Mouse (Mus musculus) left cerebral cortex, postnatal 10 days (tissue): ENCODE measurements around the gene Coq8a. TPM values are rescaled to one million over a fixed set of nuclear protein-coding genes. Genes with fewer than 3 reads are reported as not detected.

ENCODE experiments used
- DNase-seq, 2 experiments: peaks; one replicate each; pipeline ENCODE4 v3.0.0; 2021 to 2022; ENCODE audit warnings: low spot score in 2 of 2, mixed read lengths in 1 of 2; ENCODE audit errors: extremely low spot score in 1 of 2
- intact Hi-C: fragments of 180-260 bp; cut with DNase I; formaldehyde crosslinking; loops from one replicate; pipeline ENCODE4 v1.15.1; 2025
- total RNA-seq, 2 experiments: library from RNA; stranded (reverse); gene quantifications; 2 replicates each; pipeline ENCODE4 v1.2.3; 2021

Gene Coq8a
- total RNA-seq, 2 experiments from 2014 or later, result 22.7 to 25.8 TPM

GRCm38 (mm10) chr1:180210031-180210432 lies 10.6 kb upstream of the Coq8a start:
- intact Hi-C loops, result no loop called here

DNA sequence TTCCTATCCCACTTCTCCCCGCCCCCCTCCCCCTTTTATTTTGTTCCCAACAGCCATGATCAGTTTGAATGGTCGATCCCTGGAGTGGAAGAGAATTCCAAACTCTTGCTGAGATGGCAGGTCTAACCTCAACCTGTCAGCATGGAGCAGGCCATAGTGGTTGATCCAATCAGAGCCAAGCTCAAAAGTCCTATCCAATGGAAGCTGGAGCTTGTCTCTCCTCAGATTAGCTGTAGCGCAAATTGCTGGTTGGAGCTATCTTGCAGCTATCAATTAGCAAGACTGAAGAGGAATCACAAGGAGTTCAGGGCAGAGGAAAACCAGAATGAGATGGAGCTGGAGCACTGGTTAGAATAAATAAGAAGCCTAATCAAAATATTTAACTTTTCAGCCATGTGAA lies 9.0 kb upstream of the Coq8a start:
- intact Hi-C loops, result no loop called here
- no peak for DNase-seq

More at GRCm38 (mm10) chr1:180210031-180210432, 10.6 kb upstream of the Coq8a start:
- DNase-seq, result no peak

DNA sequence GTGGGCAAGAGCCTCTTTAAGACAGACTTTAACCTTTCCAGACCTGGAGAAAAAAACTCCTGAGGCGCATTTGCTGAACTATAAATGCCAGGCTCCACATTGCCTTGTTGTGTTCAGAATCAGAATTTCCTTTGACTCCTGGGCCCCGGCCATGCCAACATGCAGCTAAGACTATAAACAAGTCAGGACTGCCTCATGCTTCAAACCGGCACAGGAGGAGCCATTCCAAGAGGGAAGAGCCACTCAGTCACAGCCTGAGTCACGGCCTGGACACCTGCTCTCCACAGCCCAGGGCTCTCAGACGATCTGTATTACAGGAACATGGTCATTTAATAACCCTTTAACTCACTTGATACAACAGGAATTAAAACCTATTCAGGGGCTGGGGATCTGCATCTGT lies 1.3 kb upstream of the Coq8a start:
- no peak for DNase-seq
- intact Hi-C loops, result loop anchor here (5.0 kb wide), 1 partner anchor 47 kb away; no protein-coding TSS in a partner anchor

DNA sequence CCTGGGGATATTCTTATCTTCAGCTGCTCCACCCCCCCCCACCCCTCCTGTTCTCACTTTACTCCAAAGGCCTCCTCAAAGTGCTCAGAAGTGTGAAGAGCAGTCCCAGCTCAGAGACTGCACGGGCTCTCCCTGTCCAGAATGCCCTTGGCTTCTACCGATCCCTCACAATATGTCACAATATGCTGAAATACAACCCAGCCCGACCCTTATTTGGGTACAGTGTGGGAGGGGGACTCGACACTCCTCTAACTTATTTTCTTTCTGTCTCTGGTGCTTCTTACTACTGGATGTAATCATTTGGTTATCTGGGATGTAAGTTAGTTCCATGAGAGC lies 281 bp upstream of the Coq8a start:
- intact Hi-C loops, result loop anchor here (5.0 kb wide), 1 partner anchor 48 kb away; no protein-coding TSS in a partner anchor
- no peak for DNase-seq

DNA sequence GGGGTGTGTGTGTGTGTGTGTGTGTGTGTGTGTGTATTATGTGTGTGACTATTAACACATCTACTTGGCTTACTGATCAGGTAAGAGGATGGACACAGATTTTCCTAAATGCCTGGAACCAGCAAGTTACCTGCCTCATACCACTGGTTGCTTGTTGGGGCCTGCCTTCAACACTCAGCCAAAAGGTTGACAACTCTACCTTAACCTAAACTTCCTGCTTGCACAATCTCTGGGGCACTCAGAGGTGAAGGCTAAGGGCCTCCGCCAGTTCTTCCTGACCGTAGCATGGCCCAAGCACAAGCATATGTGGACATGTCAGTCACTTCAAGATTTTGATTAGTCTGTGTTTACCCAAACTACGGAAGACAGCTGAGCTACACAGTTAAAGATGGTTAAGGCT lies 1.4 kb downstream of the Coq8a start:
- no peak for DNase-seq
- intact Hi-C loops, result no loop called here

- no peak for DNase-seq
- intact Hi-C loops, result no loop called here
Measured at GRCm38 (mm10) chr1:180196508-180196907, 2.9 kb downstream of the Coq8a start.

DNA sequence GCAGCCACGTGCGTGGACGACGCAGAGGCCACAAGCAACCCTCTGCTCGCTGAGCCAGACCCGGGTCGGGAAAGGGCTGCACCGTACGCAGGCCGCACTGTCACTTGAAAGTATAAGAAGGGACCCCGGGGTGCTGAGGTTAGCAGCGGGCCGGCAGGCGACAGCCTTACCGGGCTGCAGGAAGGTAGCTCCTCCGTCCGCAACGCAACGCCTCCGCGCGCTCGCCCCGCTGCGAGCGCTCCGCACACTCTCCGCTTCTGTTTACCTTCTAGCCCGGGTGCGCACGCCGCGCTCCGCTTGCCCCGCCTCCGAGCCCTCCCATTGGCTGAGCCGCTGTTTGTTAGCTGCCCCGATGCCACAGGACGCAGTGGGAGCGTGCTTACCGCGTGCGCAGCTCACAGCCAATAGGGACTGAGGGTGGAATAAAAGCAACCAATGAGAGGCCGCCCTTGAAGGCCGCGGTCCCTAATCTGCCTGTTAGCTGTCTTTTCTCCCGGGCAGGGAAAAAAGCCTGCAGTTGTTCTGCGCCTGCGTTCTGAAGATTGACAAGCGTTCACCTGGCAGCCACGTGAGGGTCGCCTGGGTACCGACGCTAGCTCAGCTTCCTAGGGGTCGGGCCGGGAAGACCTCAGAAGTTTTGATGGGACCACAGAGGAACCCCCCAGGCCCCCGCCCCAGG lies 3.6 kb downstream of the Coq8a start:
- DNase-seq, result peak; percentile 97 to 98
- intact Hi-C loops, result no loop called here

DNA sequence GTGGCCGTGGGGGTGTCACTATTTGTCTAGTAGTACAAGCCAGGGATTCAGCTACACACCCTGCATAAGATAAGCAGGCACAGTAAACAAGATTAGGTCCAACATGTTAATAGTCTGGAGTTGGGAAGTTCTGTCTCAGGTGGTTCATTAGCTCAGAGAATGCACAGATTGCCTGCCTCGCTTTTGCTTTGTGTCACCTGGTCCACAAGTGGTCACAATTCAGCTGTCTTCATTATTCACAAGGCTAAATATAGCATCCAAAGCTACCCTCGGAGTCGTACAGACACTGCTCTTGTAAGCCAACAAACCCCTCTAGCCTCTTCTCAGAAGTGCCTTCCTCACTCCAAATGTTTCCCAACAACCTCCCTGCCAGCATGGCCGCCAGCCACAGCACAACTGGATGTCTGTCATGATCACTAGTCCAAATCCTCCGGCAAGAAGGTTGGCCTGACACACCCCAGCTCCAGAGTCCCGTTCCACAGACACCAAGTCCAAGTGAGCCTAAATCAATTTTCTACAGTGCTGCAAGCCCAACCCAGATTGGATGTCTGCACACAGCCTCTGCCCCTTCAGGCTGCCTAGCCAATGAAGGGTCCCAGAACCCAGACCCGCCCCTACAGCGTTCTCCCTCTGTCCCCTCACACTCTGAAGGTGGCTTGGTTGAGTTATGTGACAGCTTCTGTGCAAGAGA lies 4.5 kb downstream of the Coq8a start:
- no peak for DNase-seq
- intact Hi-C loops, result no loop called here

GRCm38 (mm10) chr1:180194048-180194447 lies 5.4 kb downstream of the Coq8a start:
- intact Hi-C loops, result no loop called here
- no peak for DNase-seq

DNA sequence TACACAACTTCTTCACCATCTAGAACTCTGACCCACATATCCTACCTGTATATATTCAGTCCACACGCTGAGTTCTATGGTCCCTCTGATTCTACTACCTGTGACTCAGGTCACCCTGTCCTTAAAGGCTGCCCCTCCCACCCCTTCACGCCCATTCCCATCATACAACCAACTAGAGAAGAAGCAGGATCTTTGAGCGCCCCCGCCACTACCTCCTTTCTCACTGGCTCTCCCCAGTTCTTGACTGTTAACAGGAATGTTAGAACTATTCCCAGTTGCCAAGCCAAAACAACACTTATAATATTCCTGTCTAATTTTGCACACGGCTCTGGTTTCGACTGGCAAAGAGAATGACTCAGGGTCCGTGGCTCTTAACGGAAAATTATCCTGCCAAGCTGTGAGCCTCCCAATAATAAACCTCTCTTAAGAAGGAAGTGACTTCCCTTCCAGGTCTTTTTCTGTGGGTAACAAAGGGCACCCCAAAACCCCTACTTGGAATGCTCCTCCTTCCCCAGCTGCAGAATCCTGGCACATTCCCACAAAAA lies 5.9 kb downstream of the Coq8a start:
- no peak for DNase-seq
- intact Hi-C loops, result no loop called here

DNA sequence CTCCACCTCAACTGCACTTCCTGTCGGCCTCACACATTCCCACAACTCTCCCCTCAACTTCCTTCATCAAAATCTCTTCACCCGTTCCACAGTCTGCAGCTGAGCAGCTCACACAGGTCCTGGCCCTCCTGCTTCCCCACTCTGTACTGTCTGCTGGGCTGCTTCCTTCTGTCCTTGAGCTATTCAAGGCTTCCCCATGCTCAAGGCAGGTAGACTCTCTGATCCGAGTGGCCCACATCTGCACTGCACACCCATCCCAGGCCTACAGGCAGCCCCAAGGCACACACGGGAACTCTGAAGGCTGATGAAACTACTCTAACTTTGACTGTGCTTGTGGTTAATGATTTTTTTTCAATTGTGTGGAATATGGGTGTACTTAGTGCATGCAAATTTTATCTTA lies 6.5 kb downstream of the Coq8a start:
- no peak for DNase-seq
- intact Hi-C loops, result no loop called here

- no peak for DNase-seq
- intact Hi-C loops, result no loop called here
Measured at GRCm38 (mm10) chr1:180191651-180192220, 7.7 kb downstream of the Coq8a start.

- no peak for DNase-seq
- intact Hi-C loops, result no loop called here
Measured at GRCm38 (mm10) chr1:180191112-180191511, 8.3 kb downstream of the Coq8a start.

DNA sequence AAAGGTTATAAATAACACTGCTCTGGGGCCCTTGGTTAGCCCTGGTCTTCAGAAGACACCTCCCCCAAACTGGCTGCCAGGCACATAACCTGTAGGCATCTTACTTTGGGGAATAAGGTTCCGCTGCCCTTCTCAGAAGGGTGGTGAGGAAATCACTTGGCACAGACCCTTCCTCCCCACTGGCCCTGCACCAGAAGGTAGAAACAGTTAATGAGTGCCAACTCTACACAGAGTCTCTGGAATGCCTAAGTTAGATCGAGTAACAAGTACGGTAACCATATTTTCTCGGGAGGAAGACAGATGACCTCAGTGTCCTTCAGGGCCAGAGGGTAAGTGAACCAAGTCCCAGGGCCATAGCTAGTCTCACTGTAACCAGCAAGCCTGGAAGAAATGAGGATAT lies 10.5 kb downstream of the Coq8a start:
- DNase-seq, result no peak
- intact Hi-C loops, result no loop called here

DNA sequence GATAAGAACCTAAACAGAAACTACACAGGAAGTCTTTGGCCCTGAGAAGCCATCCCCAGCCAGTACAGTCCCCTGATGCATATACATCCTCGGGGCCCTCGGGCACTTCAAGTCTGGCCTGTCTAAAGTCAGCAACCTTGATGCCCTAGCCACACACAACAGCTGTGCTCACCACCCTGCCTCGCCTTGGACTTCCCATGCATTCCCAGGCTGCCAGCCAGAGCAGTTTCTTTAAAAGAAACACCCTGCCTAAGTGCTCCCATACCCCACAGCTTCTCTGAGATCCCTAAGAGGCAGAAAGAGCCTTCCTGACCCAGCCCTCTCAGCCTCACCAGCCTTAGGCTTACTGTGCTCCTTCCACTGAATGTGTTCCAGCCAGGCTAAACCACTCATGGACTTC lies 13.0 kb downstream of the Coq8a start:
- intact Hi-C loops, result no loop called here
- peak in 1 of 2 experiments; percentile 9 for DNase-seq

DNA sequence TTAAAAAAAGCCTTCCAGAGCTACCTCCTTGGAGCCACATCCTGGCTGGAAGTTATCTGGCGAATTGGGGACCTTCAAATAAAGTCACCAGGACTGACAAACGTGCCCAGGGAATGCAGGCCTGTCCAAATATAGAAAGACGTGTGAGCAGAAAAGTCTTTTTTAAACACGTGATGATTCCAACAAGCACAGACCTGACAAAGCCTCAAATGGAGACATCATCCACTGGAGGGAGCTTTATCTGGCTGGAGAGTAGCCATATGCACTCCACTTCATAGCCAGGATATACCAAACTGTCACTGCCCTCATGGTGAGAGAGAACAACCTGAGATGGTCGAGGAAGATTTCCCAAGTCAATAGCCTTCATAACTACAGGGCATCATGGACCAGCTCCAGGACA lies 13.5 kb downstream of the Coq8a start:
- intact Hi-C loops, result no loop called here

GRCm38 (mm10) chr1:180184768-180185167 lies 14.6 kb downstream of the Coq8a start:
- intact Hi-C loops, result no loop called here
- peak in 1 of 2 experiments; percentile 3 for DNase-seq

More for the DNA sequence above, 13.5 kb downstream of the Coq8a start:
- DNase-seq, result peak in 1 of 2 experiments; percentile 16

DNA sequence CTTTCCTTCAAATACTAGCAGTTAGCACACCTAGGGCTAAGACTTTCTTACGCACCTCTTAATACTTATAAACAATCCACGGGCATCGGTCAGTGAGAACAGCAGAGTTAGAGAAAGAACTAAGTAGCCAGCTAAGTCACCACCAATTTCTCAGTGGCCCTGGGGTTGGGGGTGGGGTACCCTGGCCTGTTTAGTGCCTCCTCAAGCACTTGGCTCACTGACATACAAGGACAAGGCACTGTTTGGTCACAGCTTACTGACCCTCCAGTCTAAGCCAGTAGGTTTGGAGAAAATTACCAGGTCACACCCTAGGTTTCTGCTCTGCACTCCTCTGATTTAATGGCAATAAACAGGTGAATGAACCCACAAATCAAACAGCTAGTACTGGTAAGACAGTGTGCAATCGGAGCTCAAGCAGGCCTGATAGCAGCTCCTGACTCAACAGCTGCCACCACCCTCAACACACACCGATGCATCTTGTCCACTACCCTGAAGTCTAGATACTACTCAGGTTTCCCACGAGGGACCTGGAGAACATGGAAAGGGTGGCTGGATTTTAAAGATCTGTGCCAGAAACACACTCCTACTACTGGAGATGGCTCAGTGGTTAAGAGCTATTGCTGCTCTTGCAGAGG lies 15.8 kb downstream of the Coq8a start:
- intact Hi-C loops, result no loop called here
- no peak for DNase-seq

DNA sequence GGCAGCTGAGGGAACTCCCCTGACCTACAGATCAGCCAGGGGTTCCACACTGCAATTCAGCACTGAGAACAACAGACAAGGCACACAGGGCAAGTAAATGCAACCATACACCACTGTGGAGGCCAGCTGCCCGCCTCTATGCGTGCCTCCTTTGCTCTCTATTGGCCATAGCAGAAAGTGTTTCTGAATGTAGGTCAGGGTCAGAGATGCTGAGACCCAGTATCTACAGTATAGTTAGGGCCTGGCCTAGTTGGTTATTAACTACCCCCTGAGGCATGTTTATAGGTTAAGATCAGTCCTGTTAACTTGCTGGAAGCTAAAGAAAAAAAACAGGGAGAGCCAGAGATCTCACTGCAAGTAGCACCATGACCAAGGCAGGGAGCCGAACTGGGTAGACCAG lies 16.7 kb downstream of the Coq8a start:
- intact Hi-C loops, result no loop called here
- no peak for DNase-seq

DNA sequence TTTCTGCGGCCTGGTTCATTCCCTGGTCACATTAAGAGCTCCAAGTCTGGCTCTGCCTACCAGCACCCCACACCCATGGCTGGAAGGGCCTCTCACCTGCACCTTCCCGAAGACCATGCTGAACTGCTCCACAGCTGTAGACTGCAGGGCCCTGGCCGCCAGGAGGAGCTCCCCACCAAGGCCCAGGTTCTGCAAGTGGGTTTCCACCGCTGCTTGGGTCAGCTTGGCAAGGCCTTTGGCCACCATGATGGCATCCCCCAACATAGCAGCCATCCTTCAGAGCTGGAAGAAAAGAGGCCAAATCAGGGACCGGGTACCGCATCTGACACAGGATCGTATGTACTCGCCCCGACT lies 17.5 kb downstream of the Coq8a start:
- intact Hi-C loops, result no loop called here

More for the DNA sequence above, 17.5 kb downstream of the Coq8a start:
- no peak for DNase-seq
